Mouse (Mus musculus): ENCODE results near the gene Usp15.

GRCm38 (mm10) chr10:123156392-123156791 is 40.4 kb downstream of the Usp15 start:
- TF ChIP-seq CTCF (IDR thresholded peaks at IDR 0.05; ENCODE audit: low read depth, low read length) (no peak), POLR2A (IDR thresholded peaks at IDR 0.05; ENCODE audit: insufficient read depth, low read length) (no peak), EP300 (IDR thresholded peaks at IDR 0.05; ENCODE audit: insufficient read depth, low read depth, low read length) (no peak)

Data from ES-Bruce4 (cell line).